Comparison of ENCODE assay signal across 11 mouse cellular contexts in the genomic region with DNA sequence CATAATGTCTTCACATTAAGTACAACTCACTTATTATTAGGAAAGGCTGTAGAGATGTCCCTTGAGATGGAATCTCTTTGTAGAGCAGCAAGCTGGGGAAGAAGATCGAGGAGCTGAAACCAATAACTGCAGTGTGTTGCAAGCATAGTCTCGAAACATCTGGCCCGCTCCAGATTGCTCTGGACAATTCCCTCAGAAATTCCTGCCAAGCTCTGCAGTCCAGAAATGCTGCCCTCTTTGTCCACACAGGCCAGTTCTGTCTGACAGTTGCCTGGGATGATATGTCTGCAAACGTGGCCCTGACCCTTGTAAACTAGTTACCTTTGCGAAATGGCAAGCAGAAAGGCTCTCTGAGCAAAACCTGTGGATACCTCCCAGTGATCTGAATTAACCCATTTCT.
DNase-seq lines count a peak whose midpoint lies in the region; ATAC-seq lines count a peak whose summit lies in the region.
"Had no signal": no experiment of that assay in that cellular context is flagged by ENCODE, and none has a peak within 500 bp of the region (broad histone marks: within the 10 kb centered on the region; RNA-seq: fewer than 3 reads in every experiment).

No protein-coding gene starts in this region.

- intact Hi-C loops in heart, postnatal 36 days (cut with DNase I) = no loop called here

- no peak for ATAC-seq in frontal cortex, adult (ENCODE audit: low TSS enrichment)
- ATAC-seq: midbrain, embryonic 13.5 days had no signal

- DNase-seq in adrenal gland, postnatal 14 days = peak; percentile 44
- DNase-seq in adrenal gland, postnatal 25 days = no peak
- DNase-seq in ovary, postnatal 36 days (ENCODE audit: low spot score) = peak; percentile 19
- no peak for DNase-seq in ovary, adult 18-20 months (ENCODE audit: low spot score)
- peak; percentile 56 to 60 for DNase-seq in heart, postnatal 36 days
- DNase-seq in yolk sac, embryonic 10.5 days (ENCODE audit: low spot score) = peak; percentile 38
- DNase-seq in spleen, postnatal 4 days (ENCODE audit: low spot score in 2 of 2) = no peak
- DNase-seq: liver, embryonic 13.5 days; thymus, postnatal 25 days had no signal

Comparison
In these comparisons a context has a peak if more than half of its experiments do, and no peak if none do; other contexts are left out.
1. DNase-seq: peak in adrenal gland, postnatal 14 days (single experiment), ovary, postnatal 36 days (single experiment), heart, postnatal 36 days (2 of 2) and yolk sac, embryonic 10.5 days (single experiment); none in adrenal gland, postnatal 25 days (single experiment), ovary, adult 18-20 months (single experiment) and spleen, postnatal 4 days (0 of 2).